Mouse (Mus musculus): ENCODE results near the gene Rnf215. TPM values are rescaled to one million over a fixed set of nuclear protein-coding genes. Genes with fewer than 3 reads are reported as not detected.

The Rnf215 gene
- polyA plus RNA-seq, 1 experiment, result 20.6 TPM

DNA sequence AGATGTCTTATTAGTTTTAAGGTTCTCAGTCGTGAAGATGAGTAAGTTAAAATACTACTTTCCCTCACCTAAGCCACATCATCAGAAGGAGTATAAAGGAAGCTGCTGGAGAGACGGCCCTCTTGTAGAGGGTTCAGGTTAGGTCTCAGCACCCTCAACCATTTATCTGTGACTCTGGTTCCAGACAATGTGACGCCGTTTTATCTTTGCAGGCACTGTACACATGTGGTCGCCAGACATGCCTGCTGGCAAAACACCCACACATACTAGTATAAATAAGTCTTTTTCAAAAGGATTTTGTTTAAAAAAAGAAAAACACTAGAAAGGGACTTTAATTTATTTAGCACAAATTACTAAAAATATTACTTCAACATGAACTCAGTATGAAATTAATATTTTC lies 20.6 kb downstream of the Rnf215 start:
- H3K4me3 ChIP-seq (ENCODE audit: extremely low read depth, insufficient read depth, insufficient read length), result no peak overlapping the region
- WGBS, result 81% methylated on average over 5 of the region's 5 CpGs
- no peak for DNase-seq (ENCODE audit: low read depth in 1 of 2, low spot score in 2 of 2)

GRCm38 (mm10) chr11:4158676-4159075 lies 23.7 kb downstream of the Rnf215 start:
- no peaks in the 10 kb centered on the region for H3K27me3 ChIP-seq (ENCODE audit: control insufficient read depth, insufficient read depth, low read length)
- H3K27ac ChIP-seq (ENCODE audit: insufficient read depth, low read length), result no peak overlapping the region
- no peaks in the 10 kb centered on the region; the same call in 1 of the 2 replicates for H3K4me1 ChIP-seq (ENCODE audit: control insufficient read depth, insufficient read depth, insufficient read length)
- peaks cover 7% of the 10 kb centered on the region; the same call in 1 of the 2 replicates for H3K36me3 ChIP-seq (ENCODE audit: control insufficient read depth, insufficient read depth, low read length)
- WGBS, result 96% methylated on average over 3 of the region's 3 CpGs
- no peak overlapping the region for H3K4me3 ChIP-seq (ENCODE audit: extremely low read depth, insufficient read depth, insufficient read length)
- TF ChIP-seq CTCF (IDR thresholded peaks at IDR 0.05; ENCODE audit: extremely low read depth, insufficient read depth, insufficient read length, insufficient replicate concordance) (no peak), POLR2A (IDR thresholded peaks at IDR 0.05; ENCODE audit: low read depth, low read length) (no peak)
- DNase-seq (ENCODE audit: low read depth in 1 of 2, low spot score in 2 of 2), result no peak

More for the DNA sequence above, 20.6 kb downstream of the Rnf215 start:
- no peak overlapping the region for H3K27ac ChIP-seq (ENCODE audit: insufficient read depth, low read length)
- no peak for TF ChIP-seq CTCF (IDR thresholded peaks at IDR 0.05; ENCODE audit: extremely low read depth, insufficient read depth, insufficient read length, insufficient replicate concordance)
- no peak for TF ChIP-seq POLR2A (IDR thresholded peaks at IDR 0.05; ENCODE audit: low read depth, low read length)
- H3K27me3 ChIP-seq (ENCODE audit: control insufficient read depth, insufficient read depth, low read length), result no peaks in the 10 kb centered on the region
- no peaks in the 10 kb centered on the region for H3K36me3 ChIP-seq (ENCODE audit: control insufficient read depth, insufficient read depth, low read length)
- no peaks in the 10 kb centered on the region for H3K4me1 ChIP-seq (ENCODE audit: control insufficient read depth, insufficient read depth, insufficient read length)

- 2% methylated on average over 54 of the region's 54 CpGs for WGBS
These were observed 25.1 kb downstream of the Rnf215 start, which contains the start of the genes Ccdc157 and Sf3a1 for GRCm38 (mm10) chr11:4159808-4160708. Gene Ccdc157, minus strand, starts transcription at chr11:4160293. Gene Sf3a1, plus strand, starts transcription at chr11:4160350.

GRCm38 (mm10) chr11:4160758-4161480 lies 25.9 kb downstream of the Rnf215 start:
- no peak for TF ChIP-seq POLR2A (IDR thresholded peaks at IDR 0.05; ENCODE audit: low read depth, low read length)
- no peak for TF ChIP-seq CTCF (IDR thresholded peaks at IDR 0.05; ENCODE audit: extremely low read depth, insufficient read depth, insufficient read length, insufficient replicate concordance)
- WGBS, result 5% methylated on average over 15 of the region's 15 CpGs
- H3K36me3 ChIP-seq (ENCODE audit: control insufficient read depth, insufficient read depth, low read length), result peaks cover 24% of the 10 kb centered on the region
- no peak for DNase-seq (ENCODE audit: low read depth in 1 of 2, low spot score in 2 of 2)
- H3K4me1 ChIP-seq (ENCODE audit: control insufficient read depth, insufficient read depth, insufficient read length), result no peaks in the 10 kb centered on the region; the same call in 1 of the 2 replicates
- peak overlapping the region; percentile 87 for H3K4me3 ChIP-seq (ENCODE audit: extremely low read depth, insufficient read depth, insufficient read length)
- H3K27ac ChIP-seq (ENCODE audit: insufficient read depth, low read length), result no peak overlapping the region
- H3K27me3 ChIP-seq (ENCODE audit: control insufficient read depth, insufficient read depth, low read length), result no peaks in the 10 kb centered on the region

More at GRCm38 (mm10) chr11:4159808-4160708, 25.1 kb downstream of the Rnf215 start, which contains the start of the genes Ccdc157 and Sf3a1:
- Histone ChIP-seq H3K4me3 (ENCODE audit: extremely low read depth, insufficient read depth, insufficient read length) (peak within 1 kb of the TSS; percentile 87), H3K27ac (ENCODE audit: insufficient read depth, low read length) (peak within 1 kb of the TSS; percentile 62), H3K27me3 (ENCODE audit: control insufficient read depth, insufficient read depth, low read length) (no peaks in the 10 kb centered on the region), H3K36me3 (ENCODE audit: control insufficient read depth, insufficient read depth, low read length) (peaks cover 18% of the 10 kb centered on the region), H3K4me1 (ENCODE audit: control insufficient read depth, insufficient read depth, insufficient read length) (no peaks in the 10 kb centered on the region; the same call in 1 of the 2 replicates)
- peak; percentile 79 to 93 for DNase-seq (ENCODE audit: low read depth in 1 of 2, low spot score in 2 of 2)
- TF ChIP-seq POLR2A (IDR thresholded peaks at IDR 0.05; ENCODE audit: low read depth, low read length) (0 out of 2 replicates have a peak, but pooled peaks have one; percentile 5), CTCF (IDR thresholded peaks at IDR 0.05; ENCODE audit: extremely low read depth, insufficient read depth, insufficient read length, insufficient replicate concordance) (no peak)

- H3K27me3 ChIP-seq (ENCODE audit: control insufficient read depth, insufficient read depth, low read length), result no peaks in the 10 kb centered on the region
- no peak overlapping the region for H3K4me3 ChIP-seq (ENCODE audit: extremely low read depth, insufficient read depth, insufficient read length)
- WGBS, result 97% methylated on average over 2 of the region's 2 CpGs
- peaks cover 50% of the 10 kb centered on the region for H3K36me3 ChIP-seq (ENCODE audit: control insufficient read depth, insufficient read depth, low read length)
- no peaks in the 10 kb centered on the region; the same call in 1 of the 2 replicates for H3K4me1 ChIP-seq (ENCODE audit: control insufficient read depth, insufficient read depth, insufficient read length)
- H3K27ac ChIP-seq (ENCODE audit: insufficient read depth, low read length), result no peak overlapping the region
- DNase-seq (ENCODE audit: low read depth in 1 of 2, low spot score in 2 of 2), result no peak
- TF ChIP-seq CTCF (IDR thresholded peaks at IDR 0.05; ENCODE audit: extremely low read depth, insufficient read depth, insufficient read length, insufficient replicate concordance), result no peak
- TF ChIP-seq POLR2A (IDR thresholded peaks at IDR 0.05; ENCODE audit: low read depth, low read length), result no peak
These were observed 29.7 kb downstream of the Rnf215 start for GRCm38 (mm10) chr11:4164701-4165100.

- Histone ChIP-seq H3K27me3 (ENCODE audit: control insufficient read depth, insufficient read depth, low read length) (no peaks in the 10 kb centered on the region), H3K27ac (ENCODE audit: insufficient read depth, low read length) (no peak overlapping the region), H3K4me3 (ENCODE audit: extremely low read depth, insufficient read depth, insufficient read length) (no peak overlapping the region), H3K4me1 (ENCODE audit: control insufficient read depth, insufficient read depth, insufficient read length) (no peaks in the 10 kb centered on the region), H3K36me3 (ENCODE audit: control insufficient read depth, insufficient read depth, low read length) (peaks cover 65% of the 10 kb centered on the region)
- DNase-seq (ENCODE audit: low read depth in 1 of 2, low spot score in 2 of 2), result no peak
- 89% methylated on average over 7 of the region's 7 CpGs for WGBS
- TF ChIP-seq POLR2A (IDR thresholded peaks at IDR 0.05; ENCODE audit: low read depth, low read length), result no peak
These were observed 31.6 kb downstream of the Rnf215 start for GRCm38 (mm10) chr11:4166467-4167090.
